Mouse (Mus musculus) v-Abl transformed pro-B cells (cell line): ENCODE measurements at regions not wholly inside any gene's neighbourhood (a gene's known extent, or its start where the extent isn't known, plus 50 kb on each side); places are given as distances from the start of the nearest gene placed in this dataset.

Experiments used
- in situ Hi-C, 2 experiments: fragments of 400-800 bp; cut with MboI; formaldehyde crosslinking; loops; one replicate each; pipeline ENCODE4 v1.15.1; 2025; ENCODE audit not compliant: unreplicated experiment in 2 of 2

- in situ Hi-C loops = loop anchor here in 1 of 2 experiments (25.0 kb wide), 1 partner anchor 1459 kb away; no protein-coding TSS in a partner anchor
Measured at GRCm38 (mm10) chr11:89153466-89154406, 80.1 kb downstream of the Gm525 start.

- in situ Hi-C loops = no loop called here
Measured at GRCm38 (mm10) chr11:89147990-89148389, 74.3 kb downstream of the Gm525 start.

GRCm38 (mm10) chr11:89145281-89145945 lies 71.8 kb downstream of the Gm525 start:
- in situ Hi-C loops = no loop called here

- in situ Hi-C loops = no loop called here
Measured at GRCm38 (mm10) chr11:89142527-89143154, 69.0 kb downstream of the Gm525 start.
